Mouse (Mus musculus): Measurements from ENCODE around the gene 3110082I17Rik. TPM values are rescaled to one million over a fixed set of nuclear protein-coding genes. Genes with fewer than 3 reads are reported as not detected.

3110082I17Rik gene
- total and polyA plus RNA-seq, 3 experiments: 16.4 to 48.6 (median 18.8) TPM

- no peak for DNase-seq (ENCODE audit: low spot score)
- no peak for ATAC-seq (ENCODE audit: extremely low read depth, insufficient number of reproducible peaks, low FRiP score, poor library complexity, severe bottlenecking)
- H3K27me3 ChIP-seq (ENCODE audit: insufficient read depth, low read length): no peaks in the 10 kb centered on the region
- H3K4me1 ChIP-seq (ENCODE audit: insufficient read depth, low read depth, low read length): peaks cover 41% of the 10 kb centered on the region
- no peak for TF ChIP-seq GATA2 (IDR thresholded peaks at IDR 0.05; ENCODE audit: borderline replicate concordance, low read depth, low read length)
- TF ChIP-seq POLR2AphosphoS5 (IDR thresholded peaks at IDR 0.05; ENCODE audit: insufficient replicate concordance, low read depth, low read length): no peak
- no peak for TF ChIP-seq GATA1 (IDR thresholded peaks at IDR 0.05; ENCODE audit: borderline replicate concordance, low read length)
- TF ChIP-seq CTCF (IDR thresholded peaks at IDR 0.05; ENCODE audit: low read depth, low read length): no peak
- TF ChIP-seq TAL1 (conservative IDR thresholded peaks at IDR 0.05; ENCODE audit: low read depth, low read length): no peak
- no peaks in the 10 kb centered on the region for H3K9me3 ChIP-seq (replicated peaks)
- H3K36me3 ChIP-seq (replicated peaks): peaks cover 85% of the 10 kb centered on the region
- H3K4me3 ChIP-seq (ENCODE audit: low read depth, low read length): no peak overlapping the region
These were observed 60.3 kb downstream of the 3110082I17Rik start for GRCm38 (mm10) chr5:139399991-139400390.

- ATAC-seq (ENCODE audit: extremely low read depth, insufficient number of reproducible peaks, low FRiP score, poor library complexity, severe bottlenecking) (no peak), DNase-seq (ENCODE audit: low spot score) (no peak)
- TF ChIP-seq GATA2 (IDR thresholded peaks at IDR 0.05; ENCODE audit: borderline replicate concordance, low read depth, low read length) (no peak), POLR2AphosphoS5 (IDR thresholded peaks at IDR 0.05; ENCODE audit: insufficient replicate concordance, low read depth, low read length) (no peak), TAL1 (conservative IDR thresholded peaks at IDR 0.05; ENCODE audit: low read depth, low read length) (no peak), CTCF (IDR thresholded peaks at IDR 0.05; ENCODE audit: low read depth, low read length) (no peak), GATA1 (IDR thresholded peaks at IDR 0.05; ENCODE audit: borderline replicate concordance, low read length) (no peak)
- Histone ChIP-seq H3K4me3 (ENCODE audit: low read depth, low read length) (no peak overlapping the region), H3K4me1 (ENCODE audit: insufficient read depth, low read depth, low read length) (peaks cover 50% of the 10 kb centered on the region), H3K9me3 (replicated peaks) (no peaks in the 10 kb centered on the region), H3K27me3 (ENCODE audit: insufficient read depth, low read length) (no peaks in the 10 kb centered on the region), H3K36me3 (replicated peaks) (peaks cover 85% of the 10 kb centered on the region)
These were observed 61.5 kb downstream of the 3110082I17Rik start for GRCm38 (mm10) chr5:139398786-139399185.

GRCm38 (mm10) chr5:139397959-139398753 lies 62.2 kb downstream of the 3110082I17Rik start:
- DNase-seq (ENCODE audit: low spot score) (peak; percentile 77), ATAC-seq (ENCODE audit: extremely low read depth, insufficient number of reproducible peaks, low FRiP score, poor library complexity, severe bottlenecking) (peak; percentile 35)
- peaks cover 53% of the 10 kb centered on the region for H3K4me1 ChIP-seq (ENCODE audit: insufficient read depth, low read depth, low read length)
- H3K9me3 ChIP-seq (replicated peaks): no peaks in the 10 kb centered on the region
- no peaks in the 10 kb centered on the region for H3K27me3 ChIP-seq (ENCODE audit: insufficient read depth, low read length)
- H3K36me3 ChIP-seq (replicated peaks): peaks cover 85% of the 10 kb centered on the region
- no peak for TF ChIP-seq TAL1 (conservative IDR thresholded peaks at IDR 0.05; ENCODE audit: low read depth, low read length)
- TF ChIP-seq CTCF (IDR thresholded peaks at IDR 0.05; ENCODE audit: low read depth, low read length): peak; percentile 78
- H3K4me3 ChIP-seq (ENCODE audit: low read depth, low read length): no peak overlapping the region

DNA sequence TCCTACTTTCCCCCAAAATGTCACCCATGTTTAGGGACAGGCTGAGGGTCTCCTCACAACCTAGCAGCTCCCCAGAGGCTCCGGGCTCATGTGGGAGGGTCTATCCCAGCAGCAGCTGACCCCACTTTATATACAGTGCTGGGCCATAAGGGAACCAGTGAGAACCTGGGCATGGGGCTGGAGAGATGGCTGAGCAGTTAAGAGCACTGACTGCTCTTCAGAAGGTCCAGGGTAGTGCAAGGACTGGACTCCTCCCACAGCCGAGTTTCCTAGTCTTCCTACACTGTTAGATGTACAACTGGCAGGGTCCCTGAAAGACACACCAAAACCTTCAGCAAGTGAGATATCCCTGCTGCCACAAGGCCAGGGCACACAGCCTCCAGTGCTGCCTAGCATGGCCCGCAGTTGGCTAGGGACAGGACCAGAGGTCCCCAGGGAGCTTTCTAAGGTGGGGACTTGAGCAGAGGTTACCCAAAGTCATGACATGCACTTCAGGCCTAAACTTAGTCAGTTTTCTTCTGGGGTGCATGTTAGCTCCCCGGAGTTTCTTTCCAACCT lies 62.9 kb downstream of the 3110082I17Rik start:
- Histone ChIP-seq H3K9me3 (replicated peaks) (no peaks in the 10 kb centered on the region), H3K4me1 (ENCODE audit: insufficient read depth, low read depth, low read length) (peaks cover 60% of the 10 kb centered on the region), H3K4me3 (ENCODE audit: low read depth, low read length) (no peak overlapping the region), H3K27me3 (ENCODE audit: insufficient read depth, low read length) (no peaks in the 10 kb centered on the region), H3K36me3 (replicated peaks) (peaks cover 85% of the 10 kb centered on the region)
- peak; percentile 78; the same call in 1 of the 2 replicates for TF ChIP-seq POLR2AphosphoS5 (IDR thresholded peaks at IDR 0.05; ENCODE audit: insufficient replicate concordance, low read depth, low read length)
- no peak for TF ChIP-seq CTCF (IDR thresholded peaks at IDR 0.05; ENCODE audit: low read depth, low read length)
- DNase-seq (ENCODE audit: low spot score) (no peak), ATAC-seq (ENCODE audit: extremely low read depth, insufficient number of reproducible peaks, low FRiP score, poor library complexity, severe bottlenecking) (no peak)

GRCm38 (mm10) chr5:139395528-139395927 lies 64.8 kb downstream of the 3110082I17Rik start:
- H3K4me1 ChIP-seq (ENCODE audit: insufficient read depth, low read depth, low read length): peaks cover 79% of the 10 kb centered on the region
- peaks cover 90% of the 10 kb centered on the region for H3K36me3 ChIP-seq (replicated peaks)
- TF ChIP-seq GATA2 (IDR thresholded peaks at IDR 0.05; ENCODE audit: borderline replicate concordance, low read depth, low read length): no peak
- no peak for TF ChIP-seq GATA1 (IDR thresholded peaks at IDR 0.05; ENCODE audit: borderline replicate concordance, low read length)
- TF ChIP-seq POLR2AphosphoS5 (IDR thresholded peaks at IDR 0.05; ENCODE audit: insufficient replicate concordance, low read depth, low read length): peak; percentile 80
- ATAC-seq (ENCODE audit: extremely low read depth, insufficient number of reproducible peaks, low FRiP score, poor library complexity, severe bottlenecking) (no peak), DNase-seq (ENCODE audit: low spot score) (no peak)
- H3K27me3 ChIP-seq (ENCODE audit: insufficient read depth, low read length): no peaks in the 10 kb centered on the region
- no peaks in the 10 kb centered on the region for H3K9me3 ChIP-seq (replicated peaks)
- H3K4me3 ChIP-seq (ENCODE audit: low read depth, low read length): no peak overlapping the region

- no peak for DNase-seq (ENCODE audit: low spot score)
- Histone ChIP-seq H3K36me3 (replicated peaks) (peaks cover 87% of the 10 kb centered on the region), H3K4me1 (ENCODE audit: insufficient read depth, low read depth, low read length) (peaks cover 88% of the 10 kb centered on the region), H3K9me3 (replicated peaks) (no peaks in the 10 kb centered on the region), H3K27me3 (ENCODE audit: insufficient read depth, low read length) (no peaks in the 10 kb centered on the region), H3K4me3 (ENCODE audit: low read depth, low read length) (no peak overlapping the region; the same call in 1 of the 2 replicates)
- ATAC-seq (ENCODE audit: extremely low read depth, insufficient number of reproducible peaks, low FRiP score, poor library complexity, severe bottlenecking): peak; percentile 66
- no peak for TF ChIP-seq CTCF (IDR thresholded peaks at IDR 0.05; ENCODE audit: low read depth, low read length)
- no peak for TF ChIP-seq GATA2 (IDR thresholded peaks at IDR 0.05; ENCODE audit: borderline replicate concordance, low read depth, low read length)
- no peak for TF ChIP-seq POLR2AphosphoS5 (IDR thresholded peaks at IDR 0.05; ENCODE audit: insufficient replicate concordance, low read depth, low read length)
- TF ChIP-seq GATA1 (IDR thresholded peaks at IDR 0.05; ENCODE audit: borderline replicate concordance, low read length): no peak
- no peak for TF ChIP-seq TAL1 (conservative IDR thresholded peaks at IDR 0.05; ENCODE audit: low read depth, low read length)
These were observed 65.9 kb downstream of the 3110082I17Rik start for GRCm38 (mm10) chr5:139394399-139394798.
